Mouse (Mus musculus) liver, postnatal 0 days (tissue): ENCODE results near the gene Kif1bp.

Source experiments
- CTCF ChIP-seq: sonication (generic); IDR thresholded peaks from 2 replicates; pipeline ENCODE4 v1.5.1; 2016; ENCODE audit warnings: antibody characterized with exemption, low read depth
- EP300 ChIP-seq: IDR thresholded peaks from 2 replicates; pipeline ENCODE4 v1.6.1; 2016; ENCODE audit warnings: antibody characterized with exemption, low read depth, mild to moderate bottlenecking

DNA sequence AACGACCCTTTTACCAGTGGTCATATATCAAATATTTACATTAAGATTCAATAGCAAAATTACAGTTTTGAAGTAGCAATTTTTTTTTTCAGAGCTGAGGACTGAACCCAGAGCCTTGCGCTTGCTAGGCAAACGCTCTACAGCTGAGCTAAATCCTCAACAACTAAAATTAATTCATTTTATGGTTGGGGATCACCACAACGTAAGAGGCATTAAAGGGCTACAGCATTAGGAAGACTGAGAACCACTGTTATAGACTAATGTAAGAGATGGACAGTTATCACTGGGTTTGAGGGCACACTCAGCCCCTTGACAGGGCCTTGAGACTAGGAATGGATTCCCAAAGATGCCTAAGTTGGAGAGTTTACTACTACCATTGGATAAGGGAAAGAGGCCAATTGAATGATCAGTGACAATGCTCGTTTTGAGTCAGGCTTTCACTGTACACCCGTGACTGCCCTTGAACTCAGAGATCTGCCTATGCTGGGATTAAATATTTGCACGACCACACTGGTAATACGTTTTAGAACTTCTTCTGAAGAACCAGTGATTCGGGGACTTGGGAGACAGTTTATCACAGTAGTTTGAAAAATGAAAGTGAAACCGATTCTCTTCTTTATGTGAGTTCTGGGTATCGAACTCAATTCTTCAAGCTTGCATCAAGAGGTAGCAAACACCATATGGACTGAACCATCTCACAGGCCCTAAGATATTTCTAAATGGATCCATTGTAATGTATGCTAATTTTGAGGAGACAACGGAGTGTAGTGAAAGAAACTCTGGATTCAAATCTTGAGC is 25.2 kb upstream of the Kif1bp start:
- TF ChIP-seq CTCF: no peak
- TF ChIP-seq EP300: no peak
